Mouse (Mus musculus) heart, postnatal 0 days (tissue): ENCODE measurements around the gene Osbpl5. TPM values are rescaled to one million over a fixed set of nuclear protein-coding genes. Genes with fewer than 3 reads are reported as not detected.

Source experiments
- ATAC-seq: fragments of 200-750 bp; cut with Nextera tagmentation; 2 replicates; pipeline ENCODE4 v1.8.0; 2017; ENCODE audit warnings: low read depth, moderate number of reproducible peaks, moderate library complexity; ENCODE audit not compliant: insufficient read depth
- DNase-seq: peaks from one replicate; pipeline ENCODE4 v3.0.0-alpha.2; 2016; ENCODE audit warnings: low spot score
- H3K27ac ChIP-seq: fragments of 300-500 bp; sonication (generic); 2 replicates; pipeline ENCODE4 v1.5.1; 2014; ENCODE audit warnings: low read depth, mild to moderate bottlenecking
- H3K27me3 ChIP-seq: fragments of 300-500 bp; sonication (generic); 2 replicates; pipeline ENCODE4 v1.6.1; 2014; ENCODE audit warnings: low read length, mixed read lengths; ENCODE audit not compliant: control insufficient read depth, insufficient read depth
- H3K36me3 ChIP-seq: fragments of 300-500 bp; sonication (generic); replicated peaks from 2 replicates; pipeline ENCODE4 v1.6.1; 2014; ENCODE audit warnings: low read length, mixed read lengths; ENCODE audit not compliant: control insufficient read depth, insufficient read depth
- H3K4me1 ChIP-seq: fragments of 300-500 bp; sonication (generic); 2 replicates; pipeline ENCODE4 v1.6.1; 2014; ENCODE audit warnings: antibody characterized with exemption; ENCODE audit not compliant: control insufficient read depth, insufficient read depth
- H3K4me2 ChIP-seq: fragments of 300-500 bp; sonication (generic); 2 replicates; pipeline ENCODE4 v1.6.1; 2014; ENCODE audit warnings: low read depth, mild to moderate bottlenecking, low read length, moderate library complexity
- H3K4me3 ChIP-seq: fragments of 300-500 bp; sonication (generic); 2 replicates; pipeline ENCODE4 v1.5.1; 2014; ENCODE audit warnings: low read depth, low read length
- H3K9ac ChIP-seq: fragments of 300-500 bp; sonication (generic); replicated peaks from 2 replicates; pipeline ENCODE4 v1.6.1; 2014; ENCODE audit warnings: low read depth, low read length, mixed read lengths
- H3K9me3 ChIP-seq: fragments of 300-500 bp; sonication (generic); replicated peaks from 2 replicates; pipeline ENCODE4 v1.6.1; 2016; ENCODE audit warnings: low read length; ENCODE audit not compliant: control insufficient read depth
- CTCF ChIP-seq: IDR thresholded peaks from 2 replicates; pipeline ENCODE4 v1.5.1; 2016; ENCODE audit warnings: antibody characterized with exemption, control low read depth, low read depth
- EP300 ChIP-seq: IDR thresholded peaks from 2 replicates; pipeline ENCODE4 v1.6.1; 2016; ENCODE audit warnings: antibody characterized with exemption, low read depth
- WGBS: fragments of 180-500 bp; shearing (Covaris S2); extraction: QIAGEN DNeasy Blood & Tissue Kit; methylation state at CpG from one replicate; pipeline ENCODE4 v1.1.7; 2014; 5-methylcytosine and 5-hydroxymethylcytosine counted together
- polyA plus RNA-seq: library from polyadenylated mRNA; unstranded; fragments of >200 nt; fragmentation: Nextera tagmentation; extraction: Ambion mirVana; gene quantifications from 2 replicates; pipeline ENCODE4 v1.2.1, GENCODE M21; 2015
- total RNA-seq: library from RNA; depleted of rRNA; stranded (reverse); fragments of >200 nt; gene quantifications from 2 replicates; pipeline ENCODE4 v1.2.3, GENCODE M21; 2014; ENCODE audit warnings: low replicate concordance; rRNA removed

Gene Osbpl5
- 57.4 and 58.7 TPM in 2 replicates for total RNA-seq
- 16.3 and 18.1 TPM in 2 replicates for polyA plus RNA-seq

DNA sequence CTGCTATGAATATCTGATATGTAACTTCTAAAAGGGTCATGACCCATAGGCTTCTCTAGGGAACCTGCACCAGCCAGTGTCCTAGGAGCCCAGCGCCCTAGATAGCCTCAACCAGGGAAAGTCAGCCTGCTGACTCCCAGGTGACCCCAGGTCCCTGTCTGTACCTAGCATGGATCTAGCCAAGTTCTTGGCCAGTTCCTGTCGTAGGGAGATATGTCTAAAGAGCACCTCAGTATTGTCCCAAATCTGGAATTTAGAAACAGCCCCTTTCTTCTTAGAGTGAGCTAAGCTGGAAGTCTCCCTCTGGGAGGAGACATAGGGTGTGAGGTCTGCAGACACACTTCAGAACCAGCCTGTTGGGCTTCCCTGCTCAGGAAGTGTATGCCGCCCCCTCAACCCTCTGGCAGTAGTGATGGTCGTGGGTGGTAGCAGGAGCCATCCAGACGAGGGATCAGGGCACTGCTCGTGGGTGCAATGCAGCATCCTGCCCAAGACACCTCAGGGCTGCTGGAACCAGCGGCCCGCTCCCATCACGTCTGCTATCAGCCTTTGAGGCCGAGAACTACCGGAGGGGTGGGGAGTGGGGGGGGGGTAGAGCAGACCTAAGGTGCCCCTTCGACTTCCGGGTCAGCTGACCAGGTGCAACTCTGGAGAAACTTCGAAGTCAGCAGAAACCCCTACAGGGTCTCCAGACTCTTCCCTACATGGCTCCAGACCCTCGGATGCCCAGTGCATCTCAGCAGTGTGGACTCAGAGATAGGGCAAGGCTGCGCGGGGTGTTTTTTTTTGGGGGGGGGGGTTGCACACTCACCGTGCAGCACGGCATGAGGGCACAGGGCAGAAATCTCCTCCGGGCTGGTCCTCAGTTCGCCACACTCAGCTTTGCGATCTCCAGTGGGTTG lies at the start of gene Osbpl5:
TSS of gene Osbpl5 (minus strand) at position 861 of the 902 bp plus-strand sequence.
- peaks cover 14% of the 10 kb centered on the region for H3K27me3 ChIP-seq
- H3K4me1 ChIP-seq = no peaks in the 10 kb centered on the region; the same call in 1 of the 2 replicates
- no peaks in the 10 kb centered on the region for H3K9me3 ChIP-seq
- ATAC-seq (0 out of 2 replicates have a peak, but pooled peaks have one; percentile 6), DNase-seq (no peak)
- H3K4me2 ChIP-seq = peak within 1 kb of the TSS; percentile 58
- H3K27ac ChIP-seq = no peak within 1 kb of the TSS
- no peak for TF ChIP-seq EP300
- TF ChIP-seq CTCF = no peak
- H3K36me3 ChIP-seq = no peaks in the 10 kb centered on the region
- H3K4me3 ChIP-seq = peak within 1 kb of the TSS; percentile 28
- no peak within 1 kb of the TSS for H3K9ac ChIP-seq
- WGBS = 21% methylated on average over 22 of the region's 22 CpGs

DNA sequence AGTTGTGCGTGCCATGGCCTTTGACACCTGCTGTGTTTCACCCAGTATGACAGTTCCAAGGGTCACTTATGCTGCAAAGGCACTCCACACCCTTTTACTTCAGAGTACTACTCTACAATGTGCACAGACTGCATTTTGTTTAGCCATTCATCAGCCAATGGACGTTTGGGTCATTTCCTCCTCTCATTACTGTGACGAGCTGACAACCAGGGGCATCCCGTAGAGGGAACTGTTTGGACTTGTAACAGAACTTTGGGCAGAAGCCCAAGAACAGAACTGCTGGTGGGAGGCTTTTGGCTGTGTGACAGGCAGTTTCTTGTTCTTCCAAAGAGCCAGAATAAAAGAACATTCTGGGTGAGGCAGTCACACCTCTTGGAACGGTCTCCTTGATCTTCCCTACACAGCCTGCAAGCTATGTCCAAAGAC lies 48.4 kb upstream of the Osbpl5 start:
- no peaks in the 10 kb centered on the region for H3K9me3 ChIP-seq
- no peak for TF ChIP-seq CTCF
- no peak for TF ChIP-seq EP300
- H3K27ac ChIP-seq = no peak overlapping the region
- no peaks in the 10 kb centered on the region for H3K27me3 ChIP-seq
- 55% methylated on average over 5 of the region's 5 CpGs for WGBS
- no peak overlapping the region for H3K4me2 ChIP-seq
- ATAC-seq (no peak), DNase-seq (no peak)
- no peaks in the 10 kb centered on the region for H3K4me1 ChIP-seq
- H3K36me3 ChIP-seq = peaks cover 63% of the 10 kb centered on the region
- no peak overlapping the region for H3K4me3 ChIP-seq
- no peak overlapping the region for H3K9ac ChIP-seq

DNA sequence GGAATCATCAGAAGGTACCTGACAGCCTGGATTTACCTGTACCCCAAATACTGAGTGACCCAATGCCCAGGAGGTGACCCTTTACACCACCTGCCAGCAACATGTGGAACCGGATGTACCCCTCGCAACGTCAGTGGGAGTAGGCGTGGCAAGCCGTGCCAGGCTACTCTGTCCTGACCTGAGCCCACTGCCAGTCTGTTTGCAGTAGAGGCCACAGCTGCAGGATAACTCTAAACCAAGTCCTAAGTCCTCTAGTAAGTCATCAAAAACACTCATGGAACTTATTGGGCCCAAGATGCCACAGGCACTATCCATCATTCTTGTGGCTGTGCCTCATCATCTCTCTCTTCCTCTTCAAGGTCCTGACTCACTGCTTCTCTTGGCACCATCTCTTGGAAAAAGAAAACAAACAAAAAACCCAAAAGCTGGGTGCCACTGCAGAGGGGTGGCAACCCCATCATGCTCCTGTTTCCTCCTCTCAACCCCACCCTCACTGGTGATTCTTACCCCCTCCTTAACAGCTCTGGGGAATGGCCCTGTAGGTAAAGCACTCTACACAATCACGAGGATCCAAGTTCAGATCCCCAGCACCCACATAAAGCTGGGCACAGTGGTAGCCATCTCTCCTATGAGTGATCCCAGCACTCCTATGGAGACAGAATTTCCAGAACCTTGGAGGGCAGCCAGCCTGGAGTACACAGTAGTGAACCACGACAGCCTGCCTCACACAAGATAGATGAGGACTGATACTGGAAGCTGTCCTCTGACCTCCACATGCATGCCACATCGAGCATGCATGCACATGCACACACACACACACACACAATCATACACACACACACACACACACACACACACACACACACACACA lies 44.6 kb upstream of the Osbpl5 start:
- TF ChIP-seq EP300 = no peak
- no peak for TF ChIP-seq CTCF
- H3K9me3 ChIP-seq = no peaks in the 10 kb centered on the region
- H3K27me3 ChIP-seq = no peaks in the 10 kb centered on the region
- WGBS = 78% methylated on average over 8 of the region's 8 CpGs
- no peak overlapping the region for H3K4me3 ChIP-seq
- DNase-seq (no peak), ATAC-seq (no peak)
- H3K36me3 ChIP-seq = peaks cover 78% of the 10 kb centered on the region
- H3K4me1 ChIP-seq = no peaks in the 10 kb centered on the region
- no peak overlapping the region for H3K9ac ChIP-seq
- no peak overlapping the region for H3K4me2 ChIP-seq
- H3K27ac ChIP-seq = no peak overlapping the region

DNA sequence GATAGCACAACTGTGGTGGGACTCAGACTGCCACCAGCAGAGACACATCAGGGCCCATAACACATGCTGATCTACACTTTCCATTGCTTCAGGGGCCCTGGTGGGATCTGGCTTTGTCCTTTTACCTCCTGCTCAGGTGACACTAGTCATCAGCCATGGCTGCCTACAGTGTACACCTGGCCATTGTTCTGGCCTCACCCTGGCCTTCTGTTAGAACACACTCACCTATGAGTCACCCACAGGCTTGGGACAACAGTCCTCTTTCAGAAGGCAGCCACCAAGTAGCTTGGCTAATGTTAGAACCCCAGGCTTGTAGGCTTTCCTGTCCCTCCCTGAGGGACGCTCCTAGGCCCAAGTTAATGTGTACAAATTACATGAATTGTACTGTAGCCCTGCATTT lies 44.0 kb upstream of the Osbpl5 start:
- TF ChIP-seq EP300 = no peak
- no peak for TF ChIP-seq CTCF
- Histone ChIP-seq H3K9me3 (no peaks in the 10 kb centered on the region), H3K36me3 (peaks cover 79% of the 10 kb centered on the region), H3K4me2 (no peak overlapping the region), H3K27ac (no peak overlapping the region), H3K27me3 (no peaks in the 10 kb centered on the region), H3K4me1 (no peaks in the 10 kb centered on the region), H3K4me3 (no peak overlapping the region), H3K9ac (no peak overlapping the region)
- ATAC-seq (no peak), DNase-seq (no peak)
- 87% methylated on average over 1 of the region's 1 CpGs for WGBS

DNA sequence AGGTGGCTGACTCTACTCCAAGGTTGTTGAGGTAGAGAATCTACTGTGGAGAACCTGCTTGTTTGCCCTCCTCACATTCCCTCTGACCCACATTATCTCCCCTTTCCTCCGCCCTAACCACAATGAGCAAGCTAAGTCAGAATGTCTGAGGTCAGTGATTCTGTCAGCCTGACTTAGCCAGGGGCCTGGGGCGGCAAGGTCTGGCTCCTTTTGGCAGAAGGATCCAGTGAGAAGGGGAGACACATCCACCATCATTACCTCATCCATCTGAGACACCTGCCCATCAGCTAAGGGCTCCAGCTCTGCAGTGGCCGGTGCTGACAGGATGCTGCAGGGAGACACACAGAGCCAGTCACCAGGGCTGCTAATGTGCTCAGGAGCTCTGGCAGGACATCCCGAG lies 42.0 kb upstream of the Osbpl5 start:
- H3K27ac ChIP-seq = no peak overlapping the region
- no peak overlapping the region for H3K9ac ChIP-seq
- H3K4me2 ChIP-seq = no peak overlapping the region
- H3K4me1 ChIP-seq = no peaks in the 10 kb centered on the region
- TF ChIP-seq CTCF (no peak), EP300 (no peak)
- H3K27me3 ChIP-seq = no peaks in the 10 kb centered on the region
- WGBS = 87% methylated on average over 4 of the region's 4 CpGs
- H3K36me3 ChIP-seq = peaks cover 74% of the 10 kb centered on the region
- H3K4me3 ChIP-seq = no peak overlapping the region
- no peak for ATAC-seq
- DNase-seq = no peak
- H3K9me3 ChIP-seq = no peaks in the 10 kb centered on the region
